Mouse (Mus musculus) lung, adult 2 months (tissue): ENCODE results near the gene Cry2. TPM values are rescaled to one million over a fixed set of nuclear protein-coding genes. Genes with fewer than 3 reads are reported as not detected.

Experiments
- DNase-seq: peaks from one replicate; pipeline ENCODE4 v3.0.0; 2022
- H3K4me1 ChIP-seq: fragments of 200-500 bp; 2 replicates; pipeline ENCODE4 v1.6.1; 2011; ENCODE audit warnings: low read length; ENCODE audit not compliant: control insufficient read depth, insufficient read depth
- H3K4me3 ChIP-seq: fragments of 200-500 bp; replicated peaks from 2 replicates; pipeline ENCODE3; 2011; ENCODE audit warnings: low read depth, mild to moderate bottlenecking, control low read depth, low read length; ENCODE audit errors: extremely low read depth
- CTCF ChIP-seq: fragments of 200-500 bp; IDR thresholded peaks from 2 replicates; pipeline ENCODE4 v1.5.1; 2011; ENCODE audit warnings: mild to moderate bottlenecking, low read length, control low read depth; ENCODE audit not compliant: insufficient read depth
- POLR2A ChIP-seq: fragments of 200-500 bp; IDR thresholded peaks from 2 replicates; pipeline ENCODE4 v1.6.1; 2011; ENCODE audit warnings: low read depth, mild to moderate bottlenecking, control low read depth, low read length, borderline replicate concordance; ENCODE audit errors: extremely low read depth
- WGBS: fragments of 180-500 bp; shearing (Covaris S2); methylation state at CpG from one replicate; pipeline ENCODE4 v1.1.7; 2018; 5-methylcytosine and 5-hydroxymethylcytosine counted together
- polyA plus RNA-seq: library from polyadenylated mRNA; depleted of rRNA; stranded (reverse); fragments of >200 nt; gene quantifications from 2 replicates; pipeline ENCODE4 v1.2.3, GENCODE M21; 2012

Gene Cry2
- polyA plus RNA-seq, 1 experiment = 37.5 TPM

- no peak overlapping the region for H3K4me3 ChIP-seq
- WGBS = 27% methylated on average over 9 of the region's 9 CpGs
- TF ChIP-seq POLR2A (peak; percentile 28; the same call in 1 of the 2 replicates), CTCF (no peak)
- peaks cover 48% of the 10 kb centered on the region for H3K4me1 ChIP-seq
- DNase-seq = peak; percentile 98
Observed at GRCm38 (mm10) chr2:92423702-92424461, 10.0 kb downstream of the Cry2 start.

GRCm38 (mm10) chr2:92423156-92423555 is 10.7 kb downstream of the Cry2 start:
- H3K4me1 ChIP-seq = peaks cover 42% of the 10 kb centered on the region
- H3K4me3 ChIP-seq = no peak overlapping the region
- TF ChIP-seq CTCF = no peak
- no peak for TF ChIP-seq POLR2A
- 81% methylated on average over 9 of the region's 9 CpGs for WGBS
- no peak for DNase-seq

GRCm38 (mm10) chr2:92422388-92423135 is 11.3 kb downstream of the Cry2 start:
- peaks cover 39% of the 10 kb centered on the region for H3K4me1 ChIP-seq
- H3K4me3 ChIP-seq = no peak overlapping the region
- 41% methylated on average over 10 of the region's 10 CpGs for WGBS
- no peak for TF ChIP-seq POLR2A
- TF ChIP-seq CTCF = no peak
- no peak for DNase-seq

- no peak for DNase-seq
- peaks cover 33% of the 10 kb centered on the region for H3K4me1 ChIP-seq
- 74% methylated on average over 7 of the region's 7 CpGs for WGBS
- no peak overlapping the region for H3K4me3 ChIP-seq
- no peak for TF ChIP-seq POLR2A
- no peak for TF ChIP-seq CTCF
Observed at GRCm38 (mm10) chr2:92421723-92422387, 12.0 kb downstream of the Cry2 start.

GRCm38 (mm10) chr2:92411705-92412104 is 22.1 kb downstream of the Cry2 start:
- no peak for DNase-seq
- Histone ChIP-seq H3K4me1 (no peaks in the 10 kb centered on the region), H3K4me3 (no peak overlapping the region)
- TF ChIP-seq POLR2A (no peak), CTCF (no peak)
- 83% methylated on average over 10 of the region's 10 CpGs for WGBS

- Histone ChIP-seq H3K4me3 (no peak overlapping the region), H3K4me1 (no peaks in the 10 kb centered on the region)
- TF ChIP-seq CTCF (no peak), POLR2A (no peak)
- DNase-seq = no peak
- 89% methylated on average over 18 of the region's 18 CpGs for WGBS
Observed at GRCm38 (mm10) chr2:92408309-92409045, 25.4 kb downstream of the Cry2 start.

GRCm38 (mm10) chr2:92405687-92406086 is 28.2 kb downstream of the Cry2 start:
- Histone ChIP-seq H3K4me3 (no peak overlapping the region), H3K4me1 (peaks cover 4% of the 10 kb centered on the region; the same call in 1 of the 2 replicates)
- no peak for DNase-seq
- TF ChIP-seq CTCF (no peak), POLR2A (no peak)
- WGBS = 81% methylated on average over 7 of the region's 7 CpGs

- TF ChIP-seq POLR2A (no peak), CTCF (no peak)
- 80% methylated on average over 6 of the region's 6 CpGs for WGBS
- Histone ChIP-seq H3K4me1 (peaks cover 5% of the 10 kb centered on the region; the same call in 1 of the 2 replicates), H3K4me3 (no peak overlapping the region)
- no peak for DNase-seq
Observed at GRCm38 (mm10) chr2:92404737-92405136, 29.1 kb downstream of the Cry2 start.
